Mouse (Mus musculus) limb, embryonic 11.5 days (tissue): ENCODE results near the gene Ccdc146. TPM values are rescaled to one million over a fixed set of nuclear protein-coding genes. Genes with fewer than 3 reads are reported as not detected.

Source experiments
- ATAC-seq: fragments of 200-750 bp; cut with Nextera tagmentation; 2 replicates; pipeline ENCODE4 v1.8.0; 2017; ENCODE audit warnings: low read depth; ENCODE audit not compliant: insufficient number of reproducible peaks, low FRiP score, low TSS enrichment
- DNase-seq: peaks from one replicate; pipeline ENCODE4 v3.0.0-alpha.2; 2015; ENCODE audit warnings: low spot score
- H3K27ac ChIP-seq: fragments of 300-500 bp; sonication (generic); replicated peaks from 2 replicates; pipeline ENCODE4 v1.5.1; 2014; ENCODE audit warnings: low read depth, mild to moderate bottlenecking, low read length
- H3K27me3 ChIP-seq: fragments of 300-500 bp; sonication (generic); 2 replicates; pipeline ENCODE4 v1.6.1; 2014; ENCODE audit warnings: mild to moderate bottlenecking, low read length, mixed read lengths; ENCODE audit not compliant: control insufficient read depth, insufficient read depth
- H3K36me3 ChIP-seq: fragments of 300-500 bp; sonication (generic); 2 replicates; pipeline ENCODE4 v1.6.1; 2014; ENCODE audit warnings: mild to moderate bottlenecking, low read length, moderate library complexity, mixed read lengths; ENCODE audit not compliant: control insufficient read depth, insufficient read depth
- H3K4me1 ChIP-seq: fragments of 300-500 bp; sonication (generic); 2 replicates; pipeline ENCODE4 v1.6.1; 2014; ENCODE audit warnings: low read length, mixed read lengths; ENCODE audit not compliant: control insufficient read depth, insufficient read depth
- H3K4me2 ChIP-seq: fragments of 300-500 bp; sonication (generic); 2 replicates; pipeline ENCODE4 v1.6.1; 2014; ENCODE audit warnings: low read depth, mild to moderate bottlenecking, moderate library complexity; ENCODE audit not compliant: severe bottlenecking
- H3K4me3 ChIP-seq: fragments of 300-500 bp; sonication (generic); 2 replicates; pipeline ENCODE4 v1.5.1; 2014; ENCODE audit warnings: low read depth, low read length
- H3K9ac ChIP-seq: fragments of 300-500 bp; sonication (generic); 2 replicates; pipeline ENCODE4 v1.6.1; 2014; ENCODE audit warnings: mild to moderate bottlenecking, low read length
- H3K9me3 ChIP-seq: fragments of 300-500 bp; sonication (generic); 2 replicates; pipeline ENCODE4 v1.6.1; 2016; ENCODE audit warnings: low read length; ENCODE audit not compliant: control insufficient read depth
- WGBS: fragments of 180-500 bp; shearing (Covaris S2); extraction: QIAGEN DNeasy Blood & Tissue Kit; methylation state at CpG from one replicate; pipeline ENCODE4 v1.1.7; 2014; 5-methylcytosine and 5-hydroxymethylcytosine counted together
- polyA plus RNA-seq: library from polyadenylated mRNA; unstranded; fragments of >200 nt; fragmentation: Nextera tagmentation; extraction: Ambion mirVana; gene quantifications from 2 replicates; pipeline ENCODE4 v1.2.1, GENCODE M21; 2014

Gene Ccdc146
- polyA plus RNA-seq, 1 experiment from 2014 or later: not detected

GRCm38 (mm10) chr5:21261202-21261844, 163.2 kb downstream of the Ccdc146 start:
- Histone ChIP-seq H3K36me3 (no peaks in the 10 kb centered on the region), H3K4me2 (no peak overlapping the region), H3K27ac (no peak overlapping the region), H3K4me1 (peaks cover 5% of the 10 kb centered on the region; the same call in 1 of the 2 replicates), H3K27me3 (no peaks in the 10 kb centered on the region), H3K9ac (no peak overlapping the region), H3K4me3 (no peak overlapping the region), H3K9me3 (no peaks in the 10 kb centered on the region)
- 43% methylated on average over 6 of the region's 6 CpGs for WGBS
- ATAC-seq: no peak
- DNase-seq: peak; percentile 47

- Histone ChIP-seq H3K4me1 (peaks cover 5% of the 10 kb centered on the region; the same call in 1 of the 2 replicates), H3K27me3 (no peaks in the 10 kb centered on the region), H3K9me3 (no peaks in the 10 kb centered on the region), H3K27ac (no peak overlapping the region), H3K4me3 (no peak overlapping the region), H3K4me2 (no peak overlapping the region), H3K36me3 (no peaks in the 10 kb centered on the region), H3K9ac (no peak overlapping the region)
- DNase-seq (no peak), ATAC-seq (no peak)
- 66% methylated on average over 7 of the region's 7 CpGs for WGBS
Measured at GRCm38 (mm10) chr5:21260746-21261145, 163.7 kb downstream of the Ccdc146 start.

GRCm38 (mm10) chr5:21257806-21258205, 166.7 kb downstream of the Ccdc146 start:
- no peaks in the 10 kb centered on the region for H3K9me3 ChIP-seq
- no peak overlapping the region for H3K9ac ChIP-seq
- H3K4me1 ChIP-seq: 0 out of 2 replicates have a peak, but pooled peaks cover 2% of the 10 kb centered on the region
- H3K27me3 ChIP-seq: no peaks in the 10 kb centered on the region
- no peak overlapping the region for H3K27ac ChIP-seq
- no peak overlapping the region for H3K4me2 ChIP-seq
- no peak for ATAC-seq
- H3K36me3 ChIP-seq: no peaks in the 10 kb centered on the region
- H3K4me3 ChIP-seq: no peak overlapping the region
- DNase-seq: no peak
- WGBS: 61% methylated on average over 6 of the region's 6 CpGs

GRCm38 (mm10) chr5:21257126-21257525, 167.4 kb downstream of the Ccdc146 start:
- ATAC-seq (no peak), DNase-seq (no peak)
- no peaks in the 10 kb centered on the region for H3K9me3 ChIP-seq
- no peak overlapping the region for H3K4me2 ChIP-seq
- no peaks in the 10 kb centered on the region for H3K27me3 ChIP-seq
- WGBS: 63% methylated on average over 4 of the region's 4 CpGs
- H3K36me3 ChIP-seq: no peaks in the 10 kb centered on the region
- H3K9ac ChIP-seq: no peak overlapping the region
- 0 out of 2 replicates have a peak, but pooled peaks cover 2% of the 10 kb centered on the region for H3K4me1 ChIP-seq
- no peak overlapping the region for H3K27ac ChIP-seq
- H3K4me3 ChIP-seq: no peak overlapping the region

- ATAC-seq: no peak
- no peak overlapping the region for H3K9ac ChIP-seq
- H3K9me3 ChIP-seq: no peaks in the 10 kb centered on the region
- no peak for DNase-seq
- no peak overlapping the region for H3K4me2 ChIP-seq
- no peaks in the 10 kb centered on the region for H3K36me3 ChIP-seq
- no peaks in the 10 kb centered on the region for H3K4me1 ChIP-seq
- H3K4me3 ChIP-seq: no peak overlapping the region
- H3K27me3 ChIP-seq: no peaks in the 10 kb centered on the region
- WGBS: 85% methylated on average over 5 of the region's 5 CpGs
- H3K27ac ChIP-seq: no peak overlapping the region
Measured at GRCm38 (mm10) chr5:21255551-21256132, 168.8 kb downstream of the Ccdc146 start.

GRCm38 (mm10) chr5:21254731-21255525, 169.5 kb downstream of the Ccdc146 start:
- H3K4me1 ChIP-seq: no peaks in the 10 kb centered on the region
- no peaks in the 10 kb centered on the region for H3K9me3 ChIP-seq
- WGBS: 90% methylated on average over 12 of the region's 12 CpGs
- no peaks in the 10 kb centered on the region for H3K36me3 ChIP-seq
- no peak overlapping the region for H3K4me2 ChIP-seq
- H3K27me3 ChIP-seq: no peaks in the 10 kb centered on the region
- no peak overlapping the region for H3K9ac ChIP-seq
- ATAC-seq (no peak), DNase-seq (no peak)
- no peak overlapping the region for H3K4me3 ChIP-seq
- no peak overlapping the region for H3K27ac ChIP-seq

- H3K4me1 ChIP-seq: no peaks in the 10 kb centered on the region
- ATAC-seq (no peak), DNase-seq (peak; percentile 9)
- 68% methylated on average over 5 of the region's 5 CpGs for WGBS
- no peak overlapping the region for H3K9ac ChIP-seq
- H3K27me3 ChIP-seq: no peaks in the 10 kb centered on the region
- no peaks in the 10 kb centered on the region for H3K9me3 ChIP-seq
- H3K4me2 ChIP-seq: no peak overlapping the region
- no peak overlapping the region for H3K27ac ChIP-seq
- no peaks in the 10 kb centered on the region for H3K36me3 ChIP-seq
- H3K4me3 ChIP-seq: no peak overlapping the region
Measured at GRCm38 (mm10) chr5:21248834-21249233, 175.6 kb downstream of the Ccdc146 start.

GRCm38 (mm10) chr5:21247916-21248315, 176.6 kb downstream of the Ccdc146 start:
- H3K36me3 ChIP-seq: no peaks in the 10 kb centered on the region
- H3K4me1 ChIP-seq: no peaks in the 10 kb centered on the region
- ATAC-seq: no peak
- H3K27ac ChIP-seq: no peak overlapping the region
- H3K4me2 ChIP-seq: no peak overlapping the region
- H3K9me3 ChIP-seq: no peaks in the 10 kb centered on the region
- no peaks in the 10 kb centered on the region for H3K27me3 ChIP-seq
- DNase-seq: peak; percentile 20
- 68% methylated on average over 2 of the region's 2 CpGs for WGBS
- no peak overlapping the region for H3K9ac ChIP-seq
- H3K4me3 ChIP-seq: no peak overlapping the region
